Mouse (Mus musculus): Measurements from ENCODE around the gene Gphb5. TPM values are rescaled to one million over a fixed set of nuclear protein-coding genes. Genes with fewer than 3 reads are reported as not detected.

Gene Gphb5
- polyA plus RNA-seq, 1 experiment = not detected

DNA sequence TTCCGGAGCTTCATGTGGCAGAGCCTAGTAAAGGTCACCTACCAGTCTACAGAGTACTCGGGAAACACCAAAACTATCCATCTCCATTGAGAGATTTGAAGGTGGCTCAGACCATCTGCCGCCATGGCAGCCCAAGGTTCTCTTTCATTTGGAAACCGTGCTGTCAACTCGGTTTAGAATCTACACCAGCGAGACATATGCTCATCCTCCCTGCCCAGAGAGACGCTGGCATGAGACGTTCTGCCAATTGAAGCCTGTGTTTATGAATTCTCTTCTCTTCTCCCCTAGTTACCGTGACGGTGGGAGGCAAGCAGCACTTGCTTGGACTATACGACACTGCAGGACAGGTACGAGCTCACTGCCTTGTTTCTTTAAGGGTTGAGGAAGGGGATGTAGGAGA lies 41.5 kb downstream of the Gphb5 start:
- Histone ChIP-seq H3K4me1 (ENCODE audit: control insufficient read depth, insufficient read depth, low read length) (no peaks in the 10 kb centered on the region), H3K27ac (ENCODE audit: insufficient read depth, low read length) (no peak overlapping the region), H3K9ac (ENCODE audit: low read depth, poor library complexity, severe bottlenecking) (no peak overlapping the region), H3K27me3 (ENCODE audit: control insufficient read depth, insufficient read depth, low read length, poor library complexity, severe bottlenecking) (no peaks in the 10 kb centered on the region; the same call in 1 of the 2 replicates), H3K9me3 (replicated peaks; ENCODE audit: control insufficient read depth, insufficient read depth, low read length, poor library complexity, severe bottlenecking) (peaks cover 7% of the 10 kb centered on the region; the same call in 1 of the 2 replicates), H3K36me3 (ENCODE audit: control insufficient read depth, insufficient read depth, low read length, poor library complexity, severe bottlenecking) (no peaks in the 10 kb centered on the region), H3K4me3 (ENCODE audit: low read depth, low read length) (no peak overlapping the region)
- no peak for TF ChIP-seq EP300 (IDR thresholded peaks at IDR 0.05; ENCODE audit: insufficient read depth, low read depth, low read length)
- no peak for TF ChIP-seq POLR2A (IDR thresholded peaks at IDR 0.05; ENCODE audit: insufficient read depth, low read length)
- no peak for TF ChIP-seq CTCF (IDR thresholded peaks at IDR 0.05; ENCODE audit: low read depth, low read length)

DNA sequence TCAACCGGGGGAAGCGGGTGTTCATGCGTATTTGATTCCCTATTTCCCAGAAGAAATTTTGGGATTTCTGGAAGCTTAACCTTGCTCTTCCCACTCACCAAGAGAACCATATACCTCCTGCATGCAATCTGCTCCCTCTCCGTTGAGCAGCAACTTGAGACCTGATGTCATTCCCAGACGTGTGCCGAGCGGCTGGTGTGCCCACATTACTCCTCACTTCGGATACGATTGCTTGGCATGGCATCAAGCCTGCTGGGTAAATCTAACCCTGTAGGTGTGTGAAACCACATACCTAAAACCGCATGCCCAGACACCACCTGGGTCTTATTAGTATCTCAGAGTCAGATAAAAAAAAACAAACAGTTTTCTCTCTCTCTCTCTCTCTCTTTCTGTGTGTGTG lies 42.1 kb downstream of the Gphb5 start:
- no peak overlapping the region for H3K4me3 ChIP-seq (ENCODE audit: low read depth, low read length)
- peaks cover 7% of the 10 kb centered on the region; the same call in 1 of the 2 replicates for H3K9me3 ChIP-seq (replicated peaks; ENCODE audit: control insufficient read depth, insufficient read depth, low read length, poor library complexity, severe bottlenecking)
- H3K36me3 ChIP-seq (ENCODE audit: control insufficient read depth, insufficient read depth, low read length, poor library complexity, severe bottlenecking) = no peaks in the 10 kb centered on the region
- TF ChIP-seq CTCF (IDR thresholded peaks at IDR 0.05; ENCODE audit: low read depth, low read length) (no peak), POLR2A (IDR thresholded peaks at IDR 0.05; ENCODE audit: insufficient read depth, low read length) (no peak), EP300 (IDR thresholded peaks at IDR 0.05; ENCODE audit: insufficient read depth, low read depth, low read length) (no peak)
- no peaks in the 10 kb centered on the region; the same call in 1 of the 2 replicates for H3K27me3 ChIP-seq (ENCODE audit: control insufficient read depth, insufficient read depth, low read length, poor library complexity, severe bottlenecking)
- no peak overlapping the region for H3K27ac ChIP-seq (ENCODE audit: insufficient read depth, low read length)
- no peaks in the 10 kb centered on the region for H3K4me1 ChIP-seq (ENCODE audit: control insufficient read depth, insufficient read depth, low read length)
- no peak overlapping the region for H3K9ac ChIP-seq (ENCODE audit: low read depth, poor library complexity, severe bottlenecking)

DNA sequence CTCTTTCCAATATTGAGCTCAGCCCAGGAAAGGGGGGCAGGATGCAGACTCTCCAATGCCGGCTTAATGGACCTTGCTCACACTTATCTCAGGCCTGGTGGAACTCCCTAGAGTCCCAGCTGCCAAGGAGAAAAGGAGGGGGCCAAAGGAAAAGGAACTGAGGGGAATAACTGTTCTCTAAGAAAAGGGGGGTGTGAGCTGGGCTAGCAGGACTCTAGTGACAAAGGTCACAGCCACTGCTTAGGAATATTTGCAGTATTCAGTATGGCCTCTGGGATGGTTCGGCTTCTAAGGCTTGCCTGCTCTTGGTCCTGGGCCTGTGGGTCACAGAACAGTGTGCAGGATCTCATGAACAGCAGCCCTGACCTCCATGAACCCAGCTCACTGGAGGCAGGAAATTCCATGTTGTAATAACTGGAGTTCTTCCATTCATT lies 47.1 kb downstream of the Gphb5 start:
- H3K9ac ChIP-seq (ENCODE audit: low read depth, poor library complexity, severe bottlenecking) = no peak overlapping the region
- TF ChIP-seq EP300 (IDR thresholded peaks at IDR 0.05; ENCODE audit: insufficient read depth, low read depth, low read length) = no peak
- no peak for TF ChIP-seq CTCF (IDR thresholded peaks at IDR 0.05; ENCODE audit: low read depth, low read length)
- no peak for TF ChIP-seq POLR2A (IDR thresholded peaks at IDR 0.05; ENCODE audit: insufficient read depth, low read length)
- no peak overlapping the region for H3K4me3 ChIP-seq (ENCODE audit: low read depth, low read length)
- H3K27ac ChIP-seq (ENCODE audit: insufficient read depth, low read length) = no peak overlapping the region
- H3K36me3 ChIP-seq (ENCODE audit: control insufficient read depth, insufficient read depth, low read length, poor library complexity, severe bottlenecking) = no peaks in the 10 kb centered on the region
- H3K9me3 ChIP-seq (replicated peaks; ENCODE audit: control insufficient read depth, insufficient read depth, low read length, poor library complexity, severe bottlenecking) = no peaks in the 10 kb centered on the region; the same call in 1 of the 2 replicates
- H3K4me1 ChIP-seq (ENCODE audit: control insufficient read depth, insufficient read depth, low read length) = no peaks in the 10 kb centered on the region
- H3K27me3 ChIP-seq (ENCODE audit: control insufficient read depth, insufficient read depth, low read length, poor library complexity, severe bottlenecking) = no peaks in the 10 kb centered on the region

DNA sequence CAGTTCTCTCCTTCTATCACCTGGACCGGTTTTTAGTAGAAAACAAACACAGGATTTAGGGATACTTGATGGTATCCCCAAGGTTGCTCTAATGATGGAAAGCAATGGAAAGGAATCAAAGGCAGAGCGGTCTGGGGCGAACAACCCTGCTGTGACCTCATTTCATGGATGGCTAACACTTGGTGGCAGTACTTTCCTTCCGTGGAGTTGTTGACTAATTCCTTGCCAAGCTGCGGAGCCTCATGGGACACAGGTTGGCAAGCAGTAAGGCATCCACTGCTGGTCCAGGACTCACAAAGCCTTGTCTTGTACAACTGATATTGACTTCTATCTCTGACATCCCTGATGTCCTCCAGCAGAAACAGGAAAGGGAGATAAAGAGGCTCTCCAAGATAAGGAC lies 48.1 kb downstream of the Gphb5 start:
- H3K36me3 ChIP-seq (ENCODE audit: control insufficient read depth, insufficient read depth, low read length, poor library complexity, severe bottlenecking) = no peaks in the 10 kb centered on the region
- no peaks in the 10 kb centered on the region for H3K4me1 ChIP-seq (ENCODE audit: control insufficient read depth, insufficient read depth, low read length)
- H3K4me3 ChIP-seq (ENCODE audit: low read depth, low read length) = no peak overlapping the region
- H3K9ac ChIP-seq (ENCODE audit: low read depth, poor library complexity, severe bottlenecking) = no peak overlapping the region
- H3K27me3 ChIP-seq (ENCODE audit: control insufficient read depth, insufficient read depth, low read length, poor library complexity, severe bottlenecking) = no peaks in the 10 kb centered on the region
- no peaks in the 10 kb centered on the region; the same call in 1 of the 2 replicates for H3K9me3 ChIP-seq (replicated peaks; ENCODE audit: control insufficient read depth, insufficient read depth, low read length, poor library complexity, severe bottlenecking)
- TF ChIP-seq CTCF (IDR thresholded peaks at IDR 0.05; ENCODE audit: low read depth, low read length) = no peak
- TF ChIP-seq POLR2A (IDR thresholded peaks at IDR 0.05; ENCODE audit: insufficient read depth, low read length) = no peak
- no peak for TF ChIP-seq EP300 (IDR thresholded peaks at IDR 0.05; ENCODE audit: insufficient read depth, low read depth, low read length)
- no peak overlapping the region for H3K27ac ChIP-seq (ENCODE audit: insufficient read depth, low read length)

DNA sequence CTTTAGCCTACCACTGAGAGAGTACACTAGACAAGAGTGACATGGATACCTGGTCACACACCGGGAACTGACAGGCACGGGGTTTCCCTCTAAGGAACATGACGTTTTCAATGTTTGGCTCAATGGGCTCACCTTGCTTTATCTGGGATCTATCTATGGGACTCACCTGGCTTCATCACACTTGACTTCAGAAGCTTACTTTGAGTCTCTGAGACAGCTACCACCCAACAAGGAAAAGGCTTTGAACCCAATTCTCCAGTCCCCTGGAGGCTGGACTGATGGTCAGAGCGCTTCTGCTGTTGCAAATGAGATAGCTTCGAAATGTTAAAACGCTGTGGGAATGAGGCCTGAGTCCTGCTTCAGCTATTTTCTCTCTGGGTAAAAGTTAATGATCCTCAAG lies 49.2 kb downstream of the Gphb5 start:
- H3K4me1 ChIP-seq (ENCODE audit: control insufficient read depth, insufficient read depth, low read length) = no peaks in the 10 kb centered on the region
- H3K27ac ChIP-seq (ENCODE audit: insufficient read depth, low read length) = no peak overlapping the region
- TF ChIP-seq CTCF (IDR thresholded peaks at IDR 0.05; ENCODE audit: low read depth, low read length) (no peak), EP300 (IDR thresholded peaks at IDR 0.05; ENCODE audit: insufficient read depth, low read depth, low read length) (no peak), POLR2A (IDR thresholded peaks at IDR 0.05; ENCODE audit: insufficient read depth, low read length) (no peak)

DNA sequence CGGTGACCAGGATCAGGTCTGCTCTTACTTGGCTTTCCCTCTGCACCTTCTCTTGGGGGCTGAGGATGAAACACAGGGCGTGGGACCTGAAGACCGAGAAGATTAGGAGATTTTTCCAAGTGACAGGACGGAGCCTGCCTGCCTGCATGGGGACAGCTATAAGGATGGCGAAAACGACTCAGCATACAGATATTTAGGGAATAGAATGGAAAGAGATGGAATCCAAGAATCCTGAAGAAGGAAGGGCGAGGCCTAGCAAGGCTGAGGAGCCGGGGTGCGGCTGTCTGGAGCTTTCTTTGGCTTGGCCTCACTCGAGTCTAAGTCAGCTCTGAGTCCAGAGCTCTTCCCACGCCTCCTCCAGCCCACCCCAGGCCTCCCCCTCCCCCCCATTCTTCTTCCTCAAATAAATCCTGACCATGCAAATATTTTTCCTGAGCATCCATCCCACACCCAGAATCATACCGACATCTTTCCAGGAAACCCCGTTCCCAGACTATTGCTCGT lies 50.9 kb downstream of the Gphb5 start:
- TF ChIP-seq CTCF (IDR thresholded peaks at IDR 0.05; ENCODE audit: low read depth, low read length) (no peak), POLR2A (IDR thresholded peaks at IDR 0.05; ENCODE audit: insufficient read depth, low read length) (no peak), EP300 (IDR thresholded peaks at IDR 0.05; ENCODE audit: insufficient read depth, low read depth, low read length) (no peak)
- Histone ChIP-seq H3K27me3 (ENCODE audit: control insufficient read depth, insufficient read depth, low read length, poor library complexity, severe bottlenecking) (no peaks in the 10 kb centered on the region), H3K4me3 (ENCODE audit: low read depth, low read length) (no peak overlapping the region), H3K27ac (ENCODE audit: insufficient read depth, low read length) (no peak overlapping the region), H3K4me1 (ENCODE audit: control insufficient read depth, insufficient read depth, low read length) (no peaks in the 10 kb centered on the region), H3K9me3 (replicated peaks; ENCODE audit: control insufficient read depth, insufficient read depth, low read length, poor library complexity, severe bottlenecking) (no peaks in the 10 kb centered on the region; the same call in 1 of the 2 replicates), H3K9ac (ENCODE audit: low read depth, poor library complexity, severe bottlenecking) (no peak overlapping the region), H3K36me3 (ENCODE audit: control insufficient read depth, insufficient read depth, low read length, poor library complexity, severe bottlenecking) (no peaks in the 10 kb centered on the region)

More for the DNA sequence above, 49.2 kb downstream of the Gphb5 start:
- H3K36me3 ChIP-seq (ENCODE audit: control insufficient read depth, insufficient read depth, low read length, poor library complexity, severe bottlenecking) = no peaks in the 10 kb centered on the region
- no peak overlapping the region for H3K9ac ChIP-seq (ENCODE audit: low read depth, poor library complexity, severe bottlenecking)
- H3K9me3 ChIP-seq (replicated peaks; ENCODE audit: control insufficient read depth, insufficient read depth, low read length, poor library complexity, severe bottlenecking) = no peaks in the 10 kb centered on the region; the same call in 1 of the 2 replicates
- no peak overlapping the region for H3K4me3 ChIP-seq (ENCODE audit: low read depth, low read length)
- H3K27me3 ChIP-seq (ENCODE audit: control insufficient read depth, insufficient read depth, low read length, poor library complexity, severe bottlenecking) = no peaks in the 10 kb centered on the region

All from ES-Bruce4 (cell line).